Mouse (Mus musculus): ENCODE data around the gene Shc2. TPM values are rescaled to one million over a fixed set of nuclear protein-coding genes. Genes with fewer than 3 reads are reported as not detected.

The Shc2 gene
- polyA plus RNA-seq, 1 experiment from 2014 or later, result 24.5 TPM

DNA sequence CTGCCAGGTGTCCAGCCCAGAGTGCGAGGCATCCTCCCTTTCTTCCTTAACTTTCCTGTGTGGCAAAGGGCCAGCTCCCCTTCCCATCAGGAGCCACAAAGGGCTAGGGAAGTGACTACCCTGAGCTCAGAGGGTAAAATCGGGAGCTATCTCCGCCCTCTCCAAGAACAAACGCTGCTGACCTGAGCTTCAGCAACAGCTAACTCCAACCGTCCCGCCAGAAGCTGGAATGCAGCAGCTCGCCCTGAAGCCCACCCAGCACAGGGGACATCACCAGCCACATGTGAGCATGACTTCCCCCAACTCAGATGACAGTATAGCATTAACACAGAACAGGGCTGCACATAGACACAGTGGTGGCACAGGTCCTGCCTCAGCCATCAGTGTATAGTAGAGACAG, 53.7 kb downstream of the Shc2 start:
- Histone ChIP-seq H3K4me2 (no peak overlapping the region), H3K4me3 (no peak overlapping the region), H3K9ac (no peak overlapping the region), H3K4me1 (replicated peaks) (no peaks in the 10 kb centered on the region), H3K36me3 (no peaks in the 10 kb centered on the region), H3K27me3 (peaks cover under 1% of the 10 kb centered on the region; the same call in 1 of the 2 replicates), H3K9me3 (no peaks in the 10 kb centered on the region), H3K27ac (no peak overlapping the region)
- WGBS, result 74% methylated on average over 7 of the region's 7 CpGs
- ATAC-seq (ENCODE audit: low FRiP score), result no peak

DNA sequence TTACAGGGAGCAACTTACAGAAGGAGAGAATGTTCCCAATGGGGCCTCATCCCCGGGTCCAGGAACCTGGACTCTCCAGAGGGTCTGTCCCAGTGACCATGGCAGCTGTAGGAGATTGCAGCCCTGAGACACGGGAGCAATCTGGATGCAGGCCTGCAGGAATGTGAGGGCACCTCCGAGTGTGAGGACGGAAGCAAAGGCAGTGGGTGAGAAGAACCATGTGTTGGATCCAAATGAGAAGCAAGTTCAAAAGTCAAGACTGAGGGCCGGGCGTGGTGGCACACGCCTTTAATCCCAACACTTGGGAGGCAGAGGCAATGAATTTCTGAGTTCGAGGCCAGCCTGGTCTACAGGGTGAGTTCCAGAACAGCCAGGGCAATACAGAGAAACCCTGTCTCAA, 56.2 kb downstream of the Shc2 start:
- Histone ChIP-seq H3K4me1 (replicated peaks) (no peaks in the 10 kb centered on the region), H3K9ac (no peak overlapping the region), H3K27me3 (peaks cover 5% of the 10 kb centered on the region), H3K4me2 (no peak overlapping the region), H3K27ac (no peak overlapping the region), H3K4me3 (no peak overlapping the region), H3K9me3 (no peaks in the 10 kb centered on the region), H3K36me3 (no peaks in the 10 kb centered on the region)
- 91% methylated on average over 8 of the region's 8 CpGs for WGBS
- no peak for ATAC-seq (ENCODE audit: low FRiP score)

DNA sequence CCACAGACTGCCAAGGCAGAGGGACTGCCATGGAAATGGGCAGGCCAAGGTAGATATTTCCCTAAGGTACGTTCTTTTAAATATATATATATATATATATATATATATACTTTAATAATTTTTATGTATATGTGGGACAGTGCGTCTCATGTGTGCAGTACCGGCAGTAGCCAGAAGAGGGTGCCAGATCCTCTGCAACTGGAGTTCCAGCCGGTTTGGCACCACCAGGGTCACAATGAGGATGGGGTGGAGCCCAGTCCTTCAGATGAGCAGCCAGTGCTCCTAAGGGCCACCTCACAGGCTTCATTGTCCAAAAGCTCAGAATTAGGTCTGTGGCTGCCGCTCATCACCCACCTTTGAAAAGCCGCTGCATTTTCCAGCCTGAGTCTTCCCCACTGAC, 56.9 kb downstream of the Shc2 start:
- no peaks in the 10 kb centered on the region for H3K9me3 ChIP-seq
- no peaks in the 10 kb centered on the region for H3K36me3 ChIP-seq
- H3K4me3 ChIP-seq, result no peak overlapping the region
- H3K4me2 ChIP-seq, result no peak overlapping the region
- H3K27me3 ChIP-seq, result peaks cover 5% of the 10 kb centered on the region
- no peaks in the 10 kb centered on the region for H3K4me1 ChIP-seq (replicated peaks)
- WGBS, result 37% methylated on average over 6 of the region's 6 CpGs
- ATAC-seq (ENCODE audit: low FRiP score), result no peak
- H3K9ac ChIP-seq, result no peak overlapping the region
- no peak overlapping the region for H3K27ac ChIP-seq

DNA sequence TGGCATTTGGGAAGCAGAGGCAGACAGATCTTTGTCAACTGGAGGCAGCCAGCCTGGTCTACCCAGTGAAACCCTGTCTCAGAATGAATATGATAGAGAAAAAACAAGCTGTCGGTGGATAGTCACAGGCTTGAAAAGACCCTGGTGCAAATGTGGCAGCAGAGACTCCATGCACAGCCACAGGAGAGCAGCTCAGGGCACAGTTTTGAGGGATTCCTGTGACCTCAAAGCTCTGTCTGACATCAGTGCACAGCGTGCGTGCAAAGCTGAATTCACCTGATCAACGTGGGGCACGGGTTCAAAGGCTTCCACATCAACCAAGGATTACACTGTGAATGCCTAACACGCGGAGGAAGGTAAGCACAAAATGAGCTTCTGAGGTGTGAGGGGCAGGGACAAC, 57.4 kb downstream of the Shc2 start:
- WGBS, result 67% methylated on average over 7 of the region's 7 CpGs
- H3K9me3 ChIP-seq, result no peaks in the 10 kb centered on the region
- ATAC-seq (ENCODE audit: low FRiP score), result no peak

DNA sequence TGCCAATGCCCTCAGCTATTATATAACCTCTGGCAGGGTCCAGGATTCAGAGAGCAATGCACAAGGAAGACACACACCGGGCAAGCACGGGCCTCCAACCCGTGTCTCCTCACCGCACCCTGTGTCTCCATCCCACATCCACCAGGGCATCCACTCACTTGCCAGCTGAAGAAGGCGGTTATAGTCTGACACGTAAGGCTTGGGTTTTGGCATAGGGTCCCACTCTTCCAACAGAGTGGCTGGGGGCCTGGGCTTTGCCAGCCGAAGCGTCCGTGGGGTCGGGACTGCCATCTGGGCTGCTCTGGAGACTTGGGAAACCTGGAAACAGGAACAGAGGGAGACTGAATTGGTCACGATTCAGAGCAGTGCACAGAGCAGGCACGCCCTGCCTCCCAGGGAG, 57.9 kb downstream of the Shc2 start:
- H3K4me3 ChIP-seq, result no peak overlapping the region
- no peak overlapping the region for H3K4me2 ChIP-seq
- H3K4me1 ChIP-seq (replicated peaks), result no peaks in the 10 kb centered on the region
- peak overlapping the region; percentile 4; the same call in 1 of the 2 replicates for H3K9ac ChIP-seq
- no peak overlapping the region for H3K27ac ChIP-seq
- H3K36me3 ChIP-seq, result no peaks in the 10 kb centered on the region
- H3K27me3 ChIP-seq, result peaks cover 5% of the 10 kb centered on the region
- WGBS, result 79% methylated on average over 12 of the region's 12 CpGs
- ATAC-seq (ENCODE audit: low FRiP score), result no peak
- H3K9me3 ChIP-seq, result no peaks in the 10 kb centered on the region

More for the DNA sequence above, 57.4 kb downstream of the Shc2 start:
- Histone ChIP-seq H3K9ac (no peak overlapping the region), H3K4me2 (no peak overlapping the region), H3K27ac (no peak overlapping the region), H3K27me3 (peaks cover 5% of the 10 kb centered on the region), H3K4me3 (no peak overlapping the region), H3K36me3 (no peaks in the 10 kb centered on the region), H3K4me1 (replicated peaks) (no peaks in the 10 kb centered on the region)

DNA sequence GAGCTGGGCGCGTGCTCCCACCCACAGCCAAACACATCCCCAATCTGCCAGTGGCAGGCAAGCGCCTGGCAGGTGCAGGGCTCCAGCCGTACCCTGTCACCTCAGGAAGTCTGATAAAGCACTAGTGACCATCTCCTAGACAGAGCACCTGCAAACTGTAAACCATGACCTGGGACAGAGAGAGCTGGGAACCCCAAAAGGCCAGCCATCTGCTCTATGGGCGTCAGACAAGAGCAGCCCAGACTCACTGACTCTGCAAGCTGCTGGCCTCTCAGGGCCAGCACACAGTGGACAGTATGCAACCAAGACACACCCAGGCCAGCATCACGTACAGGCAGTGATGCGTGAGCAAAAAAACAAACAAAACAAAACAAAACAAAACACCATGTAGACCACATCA, 58.8 kb downstream of the Shc2 start:
- Histone ChIP-seq H3K27ac (no peak overlapping the region), H3K27me3 (peaks cover 5% of the 10 kb centered on the region), H3K4me1 (replicated peaks) (no peaks in the 10 kb centered on the region), H3K9me3 (no peaks in the 10 kb centered on the region), H3K9ac (no peak overlapping the region), H3K4me3 (no peak overlapping the region), H3K36me3 (no peaks in the 10 kb centered on the region), H3K4me2 (no peak overlapping the region)
- ATAC-seq (ENCODE audit: low FRiP score), result no peak
- 82% methylated on average over 7 of the region's 7 CpGs for WGBS

DNA sequence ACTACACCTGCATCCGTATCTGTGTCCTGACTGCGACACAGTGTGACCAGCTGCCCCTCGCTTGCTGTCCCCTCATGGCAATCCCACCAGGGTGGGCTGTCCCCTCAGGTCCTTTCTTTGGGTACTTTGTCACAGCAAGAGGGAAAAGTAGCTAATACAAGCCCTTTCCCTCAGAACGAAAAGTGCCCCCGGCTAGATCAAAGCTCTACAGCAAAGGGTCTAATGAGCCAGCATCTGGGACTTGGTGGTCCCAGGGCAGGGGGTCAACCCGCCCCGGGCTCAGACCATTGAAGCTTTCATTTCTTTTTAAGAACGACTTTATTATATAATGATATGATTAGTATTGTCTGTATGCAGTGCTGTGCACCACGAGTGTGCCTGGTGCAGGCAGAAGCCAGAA, 59.4 kb downstream of the Shc2 start:
- Histone ChIP-seq H3K4me3 (no peak overlapping the region), H3K36me3 (no peaks in the 10 kb centered on the region), H3K9me3 (no peaks in the 10 kb centered on the region), H3K27me3 (peaks cover 5% of the 10 kb centered on the region), H3K4me2 (no peak overlapping the region), H3K4me1 (replicated peaks) (no peaks in the 10 kb centered on the region), H3K27ac (no peak overlapping the region), H3K9ac (no peak overlapping the region)
- ATAC-seq (ENCODE audit: low FRiP score), result no peak
- WGBS, result 67% methylated on average over 9 of the region's 9 CpGs

DNA sequence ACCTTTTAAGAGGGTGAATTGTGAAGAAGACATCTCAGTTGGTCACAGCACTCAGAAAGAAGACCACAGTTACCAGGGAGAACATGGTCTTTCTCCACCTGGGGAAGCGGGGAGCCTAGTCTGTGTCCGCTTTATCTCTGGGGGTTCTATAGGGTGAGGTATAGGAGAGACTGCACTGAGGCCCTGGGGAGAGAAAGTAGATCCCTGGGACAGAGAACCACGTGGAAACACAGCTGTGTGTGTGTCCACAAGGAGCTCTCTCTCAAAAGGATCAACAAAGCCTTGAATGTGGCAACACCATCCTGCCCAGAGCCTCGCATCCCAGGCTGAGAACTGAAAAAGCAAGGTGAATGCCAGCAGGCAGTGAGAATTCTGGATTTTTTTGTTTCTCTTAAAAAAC, 60.3 kb downstream of the Shc2 start:
- Histone ChIP-seq H3K27ac (no peak overlapping the region), H3K27me3 (peaks cover 5% of the 10 kb centered on the region), H3K4me3 (no peak overlapping the region), H3K4me1 (replicated peaks) (no peaks in the 10 kb centered on the region), H3K4me2 (no peak overlapping the region), H3K36me3 (no peaks in the 10 kb centered on the region), H3K9me3 (no peaks in the 10 kb centered on the region), H3K9ac (no peak overlapping the region)
- WGBS, result 74% methylated on average over 4 of the region's 4 CpGs
- no peak for ATAC-seq (ENCODE audit: low FRiP score)

DNA sequence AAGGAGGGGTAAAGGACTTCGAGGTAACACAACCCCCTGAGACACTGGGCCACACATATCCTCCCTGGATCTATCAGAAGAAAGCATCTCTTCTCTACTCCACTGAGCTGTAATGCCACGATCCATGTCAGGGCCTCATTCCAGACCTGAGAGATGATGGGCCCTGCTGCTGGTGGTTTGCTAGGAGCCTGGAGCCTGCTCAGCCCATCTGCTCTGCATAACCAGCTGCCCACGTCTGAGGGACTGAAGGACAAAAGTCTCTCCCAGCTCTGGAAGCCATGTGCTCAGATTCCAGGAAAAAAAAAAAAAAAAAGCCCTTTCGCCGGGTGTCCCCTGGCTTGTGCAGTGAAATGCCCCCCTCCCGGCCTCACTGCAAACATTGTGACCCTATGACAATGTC, 62.0 kb downstream of the Shc2 start:
- H3K4me3 ChIP-seq, result no peak overlapping the region
- no peaks in the 10 kb centered on the region for H3K4me1 ChIP-seq (replicated peaks)
- ATAC-seq (ENCODE audit: low FRiP score), result no peak
- H3K27ac ChIP-seq, result no peak overlapping the region
- no peaks in the 10 kb centered on the region for H3K36me3 ChIP-seq
- no peak overlapping the region for H3K4me2 ChIP-seq
- peaks cover 5% of the 10 kb centered on the region for H3K27me3 ChIP-seq
- 80% methylated on average over 6 of the region's 6 CpGs for WGBS
- no peaks in the 10 kb centered on the region for H3K9me3 ChIP-seq
- H3K9ac ChIP-seq, result no peak overlapping the region

DNA sequence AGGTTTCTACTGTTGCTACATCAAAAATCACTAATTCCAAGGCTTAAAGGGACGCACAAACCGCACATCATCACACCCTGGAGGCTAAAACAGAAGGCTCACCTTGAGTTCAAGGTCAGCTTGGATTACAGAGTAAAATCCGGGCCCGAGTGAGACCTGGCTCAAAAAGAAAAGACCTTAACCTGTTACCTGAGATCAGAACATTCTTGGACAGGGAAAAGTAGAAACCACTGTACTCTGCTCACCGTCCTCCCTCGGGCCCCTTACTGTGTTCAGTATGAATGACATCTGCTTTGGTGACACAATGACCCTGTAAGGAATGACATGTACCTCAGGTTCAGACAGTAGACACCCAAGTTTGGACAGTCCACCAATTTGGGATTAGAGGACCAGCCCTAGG, 62.9 kb downstream of the Shc2 start:
- 95% methylated on average over 6 of the region's 6 CpGs for WGBS
- Histone ChIP-seq H3K9ac (no peak overlapping the region), H3K9me3 (no peaks in the 10 kb centered on the region), H3K4me1 (replicated peaks) (no peaks in the 10 kb centered on the region), H3K27me3 (peaks cover 5% of the 10 kb centered on the region), H3K4me2 (no peak overlapping the region), H3K4me3 (no peak overlapping the region), H3K36me3 (no peaks in the 10 kb centered on the region), H3K27ac (no peak overlapping the region)
- ATAC-seq (ENCODE audit: low FRiP score), result no peak

DNA sequence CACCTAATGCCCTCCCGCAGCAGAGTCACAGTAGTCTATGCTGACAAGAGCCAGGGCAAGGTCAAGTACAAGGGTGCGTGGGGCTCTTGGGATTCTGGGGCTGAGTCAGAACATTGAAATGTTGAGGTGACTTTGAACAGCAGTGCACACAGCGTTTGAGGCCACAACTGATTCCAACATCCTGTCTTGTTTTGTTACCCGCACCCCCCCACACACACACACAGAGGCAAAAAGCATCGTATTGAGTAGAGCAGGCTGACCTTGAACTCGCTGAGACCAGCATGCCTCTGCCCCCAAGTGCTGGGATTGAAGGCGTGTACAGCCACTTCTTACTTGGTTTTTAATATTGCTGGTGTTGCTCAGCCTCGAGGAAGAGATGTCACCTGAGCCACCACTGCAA, 63.4 kb downstream of the Shc2 start:
- Histone ChIP-seq H3K36me3 (no peaks in the 10 kb centered on the region), H3K9ac (no peak overlapping the region), H3K9me3 (no peaks in the 10 kb centered on the region), H3K4me1 (replicated peaks) (no peaks in the 10 kb centered on the region), H3K27ac (no peak overlapping the region), H3K27me3 (peaks cover 5% of the 10 kb centered on the region), H3K4me3 (no peak overlapping the region), H3K4me2 (no peak overlapping the region)
- ATAC-seq (ENCODE audit: low FRiP score), result no peak
- WGBS, result 88% methylated on average over 8 of the region's 8 CpGs

DNA sequence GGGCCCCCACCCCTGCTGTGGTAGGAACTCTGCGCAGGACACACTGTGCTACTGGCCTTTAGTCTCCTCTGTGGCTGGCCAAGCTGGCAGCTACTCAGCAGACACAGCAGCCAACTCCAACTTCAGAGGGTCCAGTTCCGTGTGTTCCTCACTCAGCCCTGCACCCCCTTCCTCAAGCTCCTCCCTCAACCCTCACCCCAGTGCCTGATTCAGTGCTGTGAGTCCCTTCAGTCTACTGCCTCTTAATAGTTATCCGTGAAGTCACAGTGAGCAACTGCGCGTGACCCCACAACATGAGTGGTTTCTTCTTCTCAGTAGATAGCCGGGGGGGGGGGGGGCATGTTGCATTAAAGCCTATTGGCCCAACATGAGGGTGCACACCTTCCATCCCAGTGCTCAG, 64.1 kb downstream of the Shc2 start:
- Histone ChIP-seq H3K4me3 (no peak overlapping the region), H3K9me3 (no peaks in the 10 kb centered on the region), H3K4me1 (replicated peaks) (no peaks in the 10 kb centered on the region), H3K27me3 (peaks cover under 1% of the 10 kb centered on the region), H3K27ac (no peak overlapping the region), H3K4me2 (no peak overlapping the region), H3K36me3 (no peaks in the 10 kb centered on the region), H3K9ac (no peak overlapping the region)
- WGBS, result 86% methylated on average over 6 of the region's 6 CpGs
- no peak for ATAC-seq (ENCODE audit: low FRiP score)

DNA sequence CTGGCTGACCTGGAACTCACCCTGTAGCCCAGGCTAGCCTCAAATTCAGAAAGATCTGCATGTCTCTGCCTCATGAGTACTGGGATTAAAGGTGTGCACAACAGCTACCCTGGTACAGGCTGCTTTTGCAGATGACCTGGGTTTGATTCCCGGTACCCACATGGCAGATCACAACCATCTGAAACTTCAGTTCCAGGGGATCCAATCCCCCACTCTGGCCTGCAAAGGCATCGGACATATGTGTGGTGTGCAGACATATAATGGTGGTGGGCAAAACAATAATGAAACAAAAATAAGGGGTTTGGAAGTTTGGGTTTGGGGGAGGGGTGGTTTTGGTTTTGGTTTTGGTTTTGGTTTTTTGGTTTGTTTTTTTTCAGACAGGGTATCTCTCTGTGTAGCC, 66.4 kb downstream of the Shc2 start:
- Histone ChIP-seq H3K27me3 (no peaks in the 10 kb centered on the region), H3K4me2 (no peak overlapping the region), H3K36me3 (no peaks in the 10 kb centered on the region), H3K9ac (no peak overlapping the region), H3K9me3 (no peaks in the 10 kb centered on the region), H3K27ac (no peak overlapping the region), H3K4me1 (replicated peaks) (no peaks in the 10 kb centered on the region), H3K4me3 (no peak overlapping the region)
- ATAC-seq (ENCODE audit: low FRiP score), result no peak
- WGBS, result 89% methylated on average over 2 of the region's 2 CpGs

DNA sequence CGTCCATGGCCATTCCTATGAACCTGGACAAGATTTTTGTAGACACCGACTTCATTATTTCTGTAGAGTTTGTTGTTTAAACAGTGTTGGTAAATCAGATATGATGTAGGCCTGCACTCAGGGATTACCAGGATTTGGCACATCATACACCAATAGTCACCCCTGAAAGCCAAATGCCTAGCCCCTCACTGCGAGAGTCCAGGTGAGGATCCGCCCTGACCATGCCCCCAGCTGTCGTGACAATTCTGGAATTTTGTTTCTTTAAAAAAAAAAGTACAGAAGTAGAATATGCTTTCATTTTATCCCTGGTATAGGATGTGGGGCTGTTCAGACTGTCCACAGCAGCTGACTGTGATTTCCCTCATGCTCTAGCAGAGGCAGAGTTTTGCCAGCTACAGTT, 67.8 kb downstream of the Shc2 start:
- WGBS, result 91% methylated on average over 5 of the region's 5 CpGs
- no peaks in the 10 kb centered on the region for H3K4me1 ChIP-seq (replicated peaks)
- H3K9me3 ChIP-seq, result peaks cover under 1% of the 10 kb centered on the region; the same call in 1 of the 2 replicates
- H3K27ac ChIP-seq, result no peak overlapping the region
- H3K27me3 ChIP-seq, result no peaks in the 10 kb centered on the region
- H3K36me3 ChIP-seq, result no peaks in the 10 kb centered on the region
- no peak overlapping the region for H3K9ac ChIP-seq
- no peak overlapping the region for H3K4me2 ChIP-seq
- no peak overlapping the region for H3K4me3 ChIP-seq
- no peak for ATAC-seq (ENCODE audit: low FRiP score)

Data from hindbrain, embryonic 13.5 days (tissue).